Mouse (Mus musculus): ENCODE measurements around the gene Ripor3.

GRCm38 (mm10) chr2:167975746-167976145 is 34.7 kb downstream of the Ripor3 start:
- TF ChIP-seq TAL1 (IDR thresholded peaks at IDR 0.05; ENCODE audit: low read length) = no peak
- TF ChIP-seq GATA1 (IDR thresholded peaks at IDR 0.05; ENCODE audit: low read length) = no peak

Data from erythroblast, embryonic 14.5 days (primary cell).